Mouse (Mus musculus): ENCODE data around the gene Fanci.

Fanci gene

DNA sequence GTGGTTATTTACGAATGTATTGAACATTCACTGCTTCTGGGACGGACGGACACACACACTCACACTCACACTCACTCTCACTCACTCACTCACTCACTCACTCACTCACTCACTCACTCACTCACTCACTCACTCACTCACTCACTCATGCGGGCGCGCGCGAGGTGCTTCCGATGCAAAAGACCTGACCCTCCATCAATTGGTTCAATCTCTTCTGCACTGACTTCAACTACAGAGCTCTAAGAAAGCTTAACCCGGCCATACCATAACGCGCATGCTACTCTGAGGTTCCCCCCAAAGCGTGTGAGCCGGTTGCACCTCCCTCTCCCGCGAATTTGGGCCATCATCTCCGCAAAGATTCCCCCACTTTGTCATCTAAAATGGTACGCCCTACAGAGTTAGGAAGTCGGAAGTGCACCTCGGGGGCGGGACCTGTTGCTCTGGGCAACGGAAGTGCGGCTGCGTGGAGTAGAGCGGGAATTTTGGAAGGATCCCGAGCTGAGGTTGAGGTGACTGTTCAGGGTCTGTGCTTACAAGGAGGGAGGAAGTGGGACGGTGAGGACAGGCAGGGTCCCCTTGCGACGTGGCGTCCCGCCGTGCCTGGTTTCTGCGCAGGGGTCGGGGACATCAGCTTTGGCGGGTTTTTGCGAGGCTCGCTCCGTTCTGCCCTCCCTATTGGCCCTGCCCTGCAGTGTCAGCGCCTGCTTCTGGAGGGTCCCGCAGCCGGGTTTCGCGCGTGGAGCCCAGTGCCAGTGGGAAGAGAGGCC is at the start of gene Fanci:
TSS of gene Fanci (plus strand) at position 47 of the 767 bp plus-strand sequence.
- peak; percentile 97 to 99 for DNase-seq

DNA sequence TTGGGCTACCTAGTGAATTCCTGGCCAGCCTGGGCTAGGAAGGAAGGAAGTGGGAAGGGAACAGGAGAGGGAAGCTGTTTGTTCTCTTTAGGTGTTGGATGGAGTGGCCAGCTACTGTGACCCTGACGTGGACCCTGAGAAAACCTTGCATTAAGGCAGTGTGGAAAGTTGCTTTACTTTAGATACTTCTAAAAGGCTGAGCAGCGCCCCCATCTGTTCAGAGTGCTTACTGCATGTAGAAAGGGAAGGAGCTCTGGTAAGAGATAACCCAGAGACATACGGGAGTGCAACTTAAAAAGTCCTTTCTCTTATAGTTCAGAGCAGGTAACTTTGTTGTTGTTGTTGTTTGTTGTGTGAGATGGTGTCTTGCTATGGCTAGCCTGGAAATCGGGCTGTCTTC is 45.8 kb upstream of the Fanci start:
- DNase-seq, result peak; percentile 50 to 81

DNA sequence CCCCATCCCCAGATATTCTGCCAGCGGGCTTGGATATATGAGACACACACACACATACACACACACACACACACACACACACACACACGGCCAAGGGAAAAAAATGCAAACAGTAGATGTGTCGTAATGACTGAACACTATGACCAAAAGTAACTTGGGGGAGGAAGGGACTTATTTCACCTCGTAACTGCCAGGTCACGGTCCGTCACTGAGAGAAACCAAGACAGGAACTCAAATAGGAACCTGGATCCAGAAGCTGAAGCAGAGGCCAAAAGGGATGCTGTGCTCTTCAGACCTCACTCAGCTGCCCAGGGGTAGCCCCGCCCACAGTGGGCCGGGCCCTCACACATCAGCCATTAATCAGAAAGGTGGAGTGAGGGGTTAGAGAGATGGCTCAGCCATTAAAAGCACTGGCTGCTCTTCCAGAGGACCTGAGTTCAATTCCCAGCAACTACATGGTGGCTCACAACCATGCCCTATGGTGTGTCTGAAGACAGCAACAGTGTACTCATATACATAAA is 45.1 kb upstream of the Fanci start:
- no peak for DNase-seq

DNA sequence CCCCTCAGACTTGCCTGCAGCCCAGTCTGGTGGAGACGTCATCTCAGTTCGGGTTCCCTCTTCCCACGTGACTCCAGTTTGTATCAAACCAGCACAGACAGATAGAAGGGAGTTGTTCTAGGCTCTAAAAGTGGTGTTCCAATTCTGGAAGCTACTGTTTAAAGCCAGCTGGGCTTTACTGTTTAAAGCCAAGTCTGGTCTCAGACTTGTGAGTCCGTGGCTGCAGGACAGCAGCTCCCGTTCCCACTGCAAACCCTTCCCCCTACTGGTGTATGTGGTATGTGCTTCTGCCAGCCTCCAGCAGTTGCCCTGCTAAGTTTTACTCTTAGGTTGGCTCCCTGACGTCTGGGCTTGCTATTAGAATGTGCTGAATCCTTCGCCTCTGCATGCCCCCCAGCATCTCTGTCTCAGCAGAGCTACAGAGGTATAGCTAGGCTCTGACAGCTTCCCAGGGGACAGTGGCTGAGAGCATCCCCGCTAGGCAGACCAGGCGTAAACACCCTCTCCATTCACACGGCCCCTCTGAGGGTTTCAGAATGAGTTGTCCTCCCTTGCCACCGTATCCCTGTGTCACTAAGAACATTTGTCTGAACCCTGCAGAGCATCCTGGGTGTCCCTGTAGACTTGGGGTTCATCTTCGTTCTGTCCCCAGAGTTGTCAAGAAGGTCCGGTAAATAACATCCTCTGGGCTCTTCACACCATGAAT is 44.5 kb upstream of the Fanci start:
- no peak for DNase-seq

DNA sequence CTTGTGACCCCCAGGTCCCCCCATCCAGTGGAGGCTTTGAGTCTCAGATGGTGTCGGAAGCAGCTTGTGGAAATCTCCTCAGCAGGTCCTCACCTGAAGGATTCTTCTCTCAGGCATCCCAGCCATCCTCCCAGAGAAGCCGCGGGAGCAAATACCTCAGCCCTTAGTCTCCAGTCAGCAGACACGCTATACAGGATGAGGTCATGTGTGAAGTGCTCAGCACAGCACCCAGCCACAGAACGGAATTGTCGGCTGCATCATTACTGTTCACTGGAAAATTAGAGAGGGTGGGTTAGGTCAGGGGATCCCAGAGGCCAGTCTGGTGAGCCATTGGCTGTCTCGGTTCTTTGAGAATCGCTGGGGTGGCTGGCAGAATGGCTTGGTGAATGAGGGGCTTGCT is 42.9 kb upstream of the Fanci start:
- DNase-seq, result no peak

DNA sequence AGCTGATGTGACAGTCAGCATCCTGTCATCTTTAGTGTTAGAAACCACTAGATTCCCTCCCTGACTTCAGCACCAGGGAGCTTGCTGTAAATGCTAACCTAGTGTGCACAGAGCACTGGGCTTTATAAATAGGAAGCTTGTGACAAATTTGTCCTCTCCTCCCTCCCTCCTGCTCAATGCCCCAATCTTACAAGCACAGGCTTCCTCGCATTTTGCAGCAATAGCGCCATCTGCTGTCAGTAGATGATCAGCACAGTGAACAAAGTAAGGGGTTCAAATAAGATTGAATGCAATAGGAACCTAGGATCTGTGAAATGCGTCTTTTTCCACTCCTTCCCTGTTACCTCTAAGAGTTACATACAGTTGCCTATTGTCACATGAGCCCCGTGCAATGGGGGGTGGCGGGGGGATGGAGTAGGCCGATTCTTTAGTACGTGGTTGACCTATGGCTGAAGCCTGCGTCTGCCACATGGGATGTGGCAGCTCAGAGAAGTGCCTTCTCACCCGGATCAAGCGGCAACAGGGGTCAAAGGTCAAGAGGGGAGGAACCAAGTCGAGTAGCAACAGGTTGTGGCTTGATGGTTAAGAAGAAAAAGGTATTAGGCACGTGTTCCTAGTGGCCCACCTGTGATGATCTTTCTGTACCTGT is 41.9 kb upstream of the Fanci start:
- peak; percentile 88 to 89 for DNase-seq

DNA sequence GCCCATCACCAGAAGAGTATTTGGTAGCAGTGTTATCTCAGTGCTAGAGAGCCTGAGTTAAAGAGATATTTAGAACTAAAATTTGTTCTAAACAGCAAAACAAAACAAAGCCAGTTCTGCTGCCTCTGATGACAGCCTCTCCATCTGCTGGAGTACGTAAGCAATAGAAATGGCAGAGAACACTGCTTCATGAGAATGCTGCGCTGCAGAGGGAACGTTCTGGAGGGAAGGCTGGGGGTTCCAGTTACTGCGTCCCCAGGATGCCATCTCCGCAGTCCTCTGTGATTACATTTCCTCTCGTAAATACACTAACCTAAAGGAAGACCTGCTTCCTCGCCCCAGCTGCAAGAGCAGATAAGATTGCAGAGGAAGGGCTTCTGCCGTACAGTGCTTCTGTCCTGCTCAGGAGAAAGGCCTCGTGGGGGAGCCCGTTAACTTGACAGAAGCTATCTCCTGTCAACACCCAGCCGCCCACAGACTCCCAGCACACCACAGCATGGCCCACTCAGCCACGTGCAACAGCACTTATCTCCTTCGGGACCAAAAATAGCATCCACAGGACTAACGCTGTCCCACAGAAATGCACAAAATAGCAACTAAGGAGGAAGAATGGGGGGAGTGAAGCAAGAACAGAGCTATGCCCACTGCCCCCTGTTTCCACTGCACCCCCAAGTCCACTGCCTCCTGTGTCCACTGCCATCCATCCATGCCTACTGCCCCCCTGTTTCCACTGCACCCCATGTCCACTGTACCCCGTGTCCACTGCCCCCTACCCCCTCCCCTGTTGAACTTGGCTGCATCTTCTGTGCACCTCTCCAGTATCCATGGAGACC is 33.2 kb upstream of the Fanci start:
- no peak for DNase-seq

DNA sequence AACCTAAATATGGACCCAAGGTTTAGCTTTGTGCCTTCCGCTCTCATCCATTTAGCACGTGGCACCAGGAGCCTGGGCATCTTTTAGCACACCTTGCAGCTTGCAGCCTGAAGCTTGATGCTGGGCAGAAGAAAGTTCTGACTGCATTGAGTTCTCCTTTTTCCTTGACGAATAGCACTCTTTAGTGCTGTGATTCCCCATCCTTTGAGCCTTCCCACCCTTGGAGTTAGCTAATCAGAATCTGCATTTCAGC is 32.6 kb upstream of the Fanci start:
- no peak for DNase-seq

DNA sequence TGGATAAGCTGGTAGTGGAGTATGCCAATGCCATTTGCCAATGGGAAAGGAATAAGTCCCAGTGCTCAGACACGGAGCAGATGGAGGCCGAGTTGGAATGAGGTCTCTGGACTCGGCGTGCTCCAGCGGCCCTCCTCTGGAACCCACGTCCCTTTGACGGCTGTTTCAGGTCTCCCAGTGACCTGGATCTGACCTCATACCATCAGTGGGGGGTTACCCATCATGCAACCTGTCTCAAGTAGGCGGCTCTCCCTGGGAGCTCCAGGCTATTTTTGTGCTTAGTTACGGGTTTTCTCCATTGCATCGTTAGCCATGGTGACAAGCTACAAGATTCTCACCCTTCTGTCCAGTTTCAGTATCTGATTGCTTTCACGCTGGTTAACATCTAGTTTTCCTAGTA is 31.7 kb upstream of the Fanci start:
- DNase-seq, result peak; percentile 34 to 46

DNA sequence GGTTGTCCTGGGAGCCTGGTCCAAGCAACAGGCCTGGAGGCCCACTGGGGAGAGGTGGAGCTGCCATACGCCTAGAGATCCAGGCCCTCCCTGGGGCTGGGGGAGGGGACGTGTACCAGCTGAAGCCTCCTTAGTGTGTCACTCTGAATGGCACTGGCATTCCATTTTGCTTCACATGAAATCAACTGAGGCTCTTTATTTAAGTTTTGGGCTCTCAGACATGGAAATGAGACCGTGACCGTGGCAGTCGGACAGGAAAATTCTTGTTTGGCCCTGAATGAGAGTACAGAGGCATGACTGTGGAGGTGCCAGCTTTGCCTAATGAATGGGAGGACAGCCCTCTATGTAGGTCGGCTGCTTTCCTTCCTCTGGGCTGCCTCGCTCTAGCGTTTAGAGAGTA is 29.5 kb upstream of the Fanci start:
- DNase-seq, result peak; percentile 25 to 31

DNA sequence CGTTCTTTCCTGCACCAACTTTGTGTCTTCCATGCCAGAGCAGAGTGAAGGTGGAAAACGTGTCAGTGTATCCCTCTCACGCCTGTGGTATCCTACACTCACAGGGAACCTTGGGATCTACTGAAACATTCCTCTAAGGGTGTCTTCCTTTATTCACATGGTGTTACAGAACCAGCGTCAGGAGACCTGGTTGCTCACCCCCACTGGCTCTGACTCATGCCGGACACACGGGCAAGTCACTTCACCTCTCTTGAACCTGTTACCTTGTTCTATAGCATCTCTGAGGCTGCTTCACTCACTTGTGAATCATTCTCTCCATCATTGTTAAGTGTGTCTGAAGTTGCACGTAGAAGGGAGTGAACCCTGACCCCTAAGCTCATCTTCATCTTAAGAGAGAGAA is 28.9 kb upstream of the Fanci start:
- no peak for DNase-seq

DNA sequence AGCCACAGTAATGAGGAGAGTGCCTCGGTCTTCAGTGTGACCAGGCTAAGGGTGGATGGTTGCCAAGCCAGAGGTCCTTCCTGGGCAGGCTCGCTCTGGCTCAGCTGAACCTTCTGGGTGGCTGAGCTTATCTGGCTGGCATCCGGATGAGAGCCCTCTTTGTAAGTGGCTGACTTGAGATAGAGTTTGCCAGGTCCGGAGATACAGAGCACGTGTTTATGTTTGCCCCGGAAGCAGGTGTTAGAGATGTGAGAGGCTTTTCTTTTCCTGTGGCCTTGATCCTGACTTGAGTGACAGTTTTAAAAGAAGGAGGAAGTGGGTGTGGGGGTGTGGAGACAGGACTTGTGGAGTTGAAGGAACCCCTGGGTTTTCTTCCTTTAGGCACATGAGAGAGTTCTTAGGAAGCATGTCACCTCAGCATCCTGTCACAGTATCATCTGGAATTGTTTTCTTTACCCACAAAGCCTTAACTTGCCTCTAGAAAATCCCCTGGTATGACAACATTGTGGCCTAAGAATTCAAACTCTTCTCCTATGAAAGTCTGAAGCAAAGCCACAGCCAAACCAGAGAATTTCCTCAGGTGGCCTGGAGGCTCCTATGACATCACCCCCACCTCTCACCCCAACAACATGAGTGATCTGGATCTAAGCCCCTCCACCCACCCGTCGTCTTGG is 28.2 kb upstream of the Fanci start:
- peak; percentile 51 to 52 for DNase-seq

DNA sequence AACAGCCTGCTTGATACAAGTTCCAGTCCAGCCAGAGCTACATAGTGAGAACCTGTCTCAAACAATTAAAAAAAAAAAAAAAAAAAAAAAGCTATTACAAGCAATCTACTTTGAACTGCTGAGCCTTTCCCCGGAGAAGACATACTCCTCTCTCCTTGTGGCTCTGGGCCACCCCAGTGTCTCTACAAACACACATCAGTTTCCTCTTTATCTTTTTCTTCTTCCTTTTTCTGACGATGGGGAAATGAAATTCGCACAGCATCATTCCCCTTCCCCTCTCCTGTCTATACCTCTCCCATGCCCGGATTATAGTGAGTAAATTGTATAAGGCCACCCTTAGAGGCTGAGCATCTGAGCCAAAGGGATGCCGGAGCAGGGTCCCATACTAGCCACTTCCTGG is 23.1 kb upstream of the Fanci start:
- no peak for DNase-seq

DNA sequence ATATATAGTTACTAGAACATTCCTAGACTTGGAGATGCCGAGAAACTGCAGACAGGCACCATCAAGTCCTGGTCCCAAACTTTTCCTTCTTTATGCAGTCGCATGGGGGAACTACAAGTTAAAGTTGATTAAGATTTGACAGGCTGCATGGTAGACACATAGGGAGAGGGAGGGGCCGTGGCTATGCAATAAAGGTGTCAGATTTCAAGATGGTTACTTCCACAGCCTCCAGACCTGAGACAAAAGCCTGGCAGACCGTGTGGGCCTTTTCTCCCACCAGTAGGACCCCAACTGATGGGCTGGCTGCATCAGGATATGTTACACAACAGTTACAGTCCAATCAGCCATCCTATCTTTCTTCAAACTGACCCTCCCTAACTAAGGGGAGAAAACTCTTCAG is 22.3 kb upstream of the Fanci start:
- DNase-seq, result no peak

DNA sequence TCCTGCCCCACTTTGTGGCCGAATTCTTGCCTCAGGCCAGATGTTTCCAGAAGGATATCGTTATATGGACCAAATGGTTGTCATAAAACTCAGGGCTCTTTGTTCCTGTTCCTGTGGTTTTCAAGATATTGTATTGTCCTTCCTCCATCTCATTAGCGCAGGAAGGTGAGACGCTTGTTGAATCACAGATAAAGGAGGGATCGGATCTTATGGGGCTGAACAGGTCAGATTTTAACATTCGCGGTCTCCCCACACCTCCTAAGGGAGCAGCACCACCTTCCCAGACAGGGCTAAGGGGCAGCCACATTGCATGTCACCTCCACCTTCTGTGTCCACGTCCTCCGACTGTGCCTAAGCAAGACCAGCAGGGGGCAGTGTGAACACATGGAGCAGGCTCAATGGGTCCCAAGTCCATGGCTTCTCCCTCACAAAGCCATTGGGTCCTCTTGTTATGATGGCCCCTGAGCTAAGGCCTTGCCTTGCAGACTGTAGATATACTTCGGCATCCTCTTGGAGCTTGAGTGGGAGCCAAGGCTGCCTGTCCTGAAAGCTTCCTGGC is 20.3 kb upstream of the Fanci start:
- DNase-seq, result peak; percentile 71 to 82

DNA sequence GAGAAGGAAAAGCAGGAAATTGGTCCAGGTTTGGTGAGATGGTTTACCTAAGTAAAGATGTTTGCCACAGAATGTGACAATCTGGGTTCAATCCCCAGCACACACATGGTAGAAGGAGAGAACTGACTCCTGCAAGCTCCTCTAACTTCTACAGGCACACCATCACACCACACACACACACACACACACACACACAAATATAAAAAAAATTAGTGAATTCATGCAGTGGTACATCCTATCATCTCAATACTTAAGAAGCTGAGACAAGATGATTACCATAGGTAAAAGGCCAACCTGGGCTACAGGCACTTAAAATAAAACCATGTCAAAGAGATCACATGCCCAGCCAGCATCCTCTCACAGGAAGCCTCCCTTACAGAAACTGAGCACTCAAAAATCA is 17.7 kb upstream of the Fanci start:
- DNase-seq, result no peak

DNA sequence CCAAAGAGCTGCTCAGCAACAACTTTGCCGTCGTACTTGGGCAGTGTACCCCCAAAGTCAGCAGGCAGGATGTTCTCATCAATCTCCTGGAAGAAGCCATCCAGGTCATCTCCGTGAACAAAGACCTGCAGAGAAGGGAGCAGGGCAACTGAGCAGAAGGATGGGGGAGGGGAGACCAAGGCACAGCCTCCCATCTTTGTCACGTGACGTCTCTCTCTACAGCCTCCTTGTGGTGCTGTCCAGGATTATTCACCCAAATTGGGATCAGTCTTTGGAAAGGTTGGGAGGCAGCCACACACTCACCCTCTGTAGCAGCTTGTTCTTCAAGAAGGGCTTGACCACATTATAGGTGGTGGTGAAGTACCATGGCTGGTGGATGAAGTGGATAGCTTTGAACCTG is 16.1 kb upstream of the Fanci start:
- DNase-seq, result no peak

DNA sequence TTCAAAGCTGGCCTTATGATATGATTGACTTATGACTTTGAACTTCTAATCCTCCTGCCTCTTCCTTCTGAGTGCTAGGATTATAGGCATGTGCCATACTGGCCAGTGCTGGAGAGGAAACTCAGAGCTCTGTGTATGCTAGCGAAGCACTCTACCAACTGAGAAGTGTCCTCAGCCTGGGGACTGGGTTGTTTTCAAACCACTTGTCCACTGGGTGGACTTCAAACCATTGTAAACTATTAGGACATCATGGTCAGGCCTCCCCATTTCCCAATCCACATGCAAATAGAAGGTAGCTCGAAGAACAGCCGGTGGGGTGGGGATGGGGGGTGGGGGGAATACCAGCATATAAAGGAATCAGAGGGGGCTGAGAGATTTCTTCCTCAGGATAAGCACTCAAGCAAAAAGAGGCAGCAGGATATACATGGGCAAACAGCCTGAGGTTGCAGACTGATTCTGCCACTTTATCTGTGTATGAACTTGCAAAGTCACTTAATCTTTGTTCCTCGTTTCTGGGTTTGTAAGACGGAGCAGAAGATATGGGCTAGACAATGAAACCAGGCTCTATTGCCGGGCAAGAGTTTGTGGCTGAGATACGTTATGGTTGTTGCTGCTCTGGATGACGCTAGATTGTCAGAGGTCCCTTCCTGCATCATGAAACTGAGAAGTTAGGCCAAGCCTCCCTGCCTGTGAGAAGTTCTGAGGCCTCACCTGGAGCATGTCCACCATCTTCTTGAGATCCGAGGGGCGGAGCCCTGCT is 15.0 kb upstream of the Fanci start:
- no peak for DNase-seq

DNA sequence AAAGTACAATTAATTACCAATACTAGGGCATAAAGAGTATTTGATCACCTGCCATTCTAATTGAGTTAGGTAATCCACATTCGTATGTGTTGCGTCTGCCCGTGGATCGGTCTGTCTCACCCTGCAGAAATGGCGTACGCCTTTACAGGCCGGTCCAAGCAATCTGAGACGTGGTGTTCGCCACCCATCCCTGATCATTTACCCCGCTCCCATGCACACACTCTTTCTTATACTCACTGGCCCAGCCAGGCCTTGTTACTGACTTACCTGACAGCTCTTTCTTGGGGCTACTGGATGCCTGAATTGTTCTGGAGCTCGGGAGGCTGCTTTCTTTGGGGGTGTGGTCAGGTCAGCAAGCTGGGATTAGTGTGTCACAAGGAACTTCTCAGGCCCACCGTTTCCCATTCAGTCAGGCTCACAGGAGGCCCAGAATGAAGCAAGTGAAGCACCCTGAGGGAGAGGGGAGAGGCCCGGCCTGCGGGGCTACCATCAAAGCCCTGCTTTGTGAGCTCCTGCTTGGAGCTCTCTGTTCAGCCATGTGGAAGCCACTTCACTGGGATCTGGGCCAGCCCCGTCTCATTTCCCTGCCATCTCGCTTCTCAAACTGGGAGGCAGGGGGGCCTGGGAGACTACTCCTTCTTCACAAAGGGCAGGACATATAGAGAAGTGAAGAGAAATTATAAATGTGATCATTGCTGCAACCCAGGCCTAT is 5.2 kb upstream of the Fanci start, which contains the start of gene Rlbp1:
TSS of gene Rlbp1 (minus strand) at position 627 of the 712 bp plus-strand sequence.
- DNase-seq, result peak; percentile 60 to 70

DNA sequence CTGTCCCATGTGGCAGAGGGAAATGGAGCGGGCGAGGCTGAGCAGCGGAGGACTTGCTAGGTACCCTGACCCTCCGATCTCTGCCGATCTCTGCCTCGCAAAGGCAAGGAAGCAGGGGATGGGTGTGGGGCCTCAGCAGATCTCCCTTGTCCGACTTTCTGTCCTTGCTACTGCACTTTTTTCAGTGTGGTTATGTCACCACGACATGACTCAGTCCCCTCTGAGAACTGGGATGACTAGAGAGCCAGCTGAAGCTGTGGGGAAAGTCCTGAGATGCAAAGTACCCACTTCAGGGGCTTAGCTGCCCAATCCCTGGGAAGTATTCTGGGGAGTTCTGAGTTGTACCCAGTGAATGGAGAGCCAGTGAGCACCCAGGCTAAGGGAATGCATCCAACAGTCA is 4.6 kb upstream of the Fanci start:
- no peak for DNase-seq

DNA sequence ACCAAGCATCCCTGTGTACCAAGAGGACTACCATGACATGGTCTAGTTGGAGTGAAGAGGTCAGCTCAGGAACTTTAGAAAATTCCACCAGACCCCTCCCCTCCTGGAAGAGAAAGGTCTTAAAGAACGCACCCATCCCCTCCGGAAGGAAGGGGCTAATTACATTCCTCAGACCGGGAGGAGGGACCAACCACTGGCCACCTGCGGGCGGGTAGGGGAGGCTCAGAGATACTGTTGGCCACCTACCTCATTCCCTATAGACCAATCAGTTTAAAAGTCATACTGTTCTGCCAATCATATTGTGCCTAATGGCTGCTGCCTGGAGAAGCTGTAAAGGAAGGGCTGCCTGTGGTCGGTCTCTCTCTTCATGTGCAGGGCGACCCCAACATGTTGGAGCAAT is 3.7 kb upstream of the Fanci start:
- no peak for DNase-seq
